Mouse (Mus musculus): ENCODE results near the gene Gm21874.
"Not testable (repeated sequence)": the region's sequence is repeated elsewhere in the genome, so short reads cannot be mapped to it uniquely, and the experiment has no call there.

Gene Gm21874

DNA sequence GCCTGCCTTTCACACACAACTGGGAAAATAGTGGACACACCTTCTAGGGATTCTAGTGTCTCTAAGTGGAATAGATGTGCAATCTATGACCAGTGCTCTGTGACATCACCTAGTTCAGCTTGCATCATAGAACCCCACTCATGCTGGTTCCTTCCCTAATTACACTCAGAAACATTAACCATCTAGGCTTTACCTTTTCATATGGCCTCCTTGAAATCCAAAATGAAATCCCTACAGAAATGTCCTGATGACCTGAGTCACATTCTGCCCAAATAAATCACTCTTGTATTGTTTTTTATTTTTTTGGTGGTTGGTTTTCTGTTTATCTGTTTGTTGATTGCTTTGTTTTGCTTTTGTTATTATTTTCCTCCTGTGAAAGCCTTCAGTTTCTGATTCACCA, at the start of gene Gm21874:
Gm21874 (minus strand) TSS at position 101 of the 400 bp plus-strand sequence.
- DNase-seq: not testable (repeated sequence)

All from cerebellum, postnatal 36 days (tissue).